Mouse (Mus musculus) C2C12 (cell line): ENCODE measurements around the gene Gjc1. TPM values are rescaled to one million over a fixed set of nuclear protein-coding genes. Genes with fewer than 3 reads are reported as not detected.

Experiments used
- H3K27me3 ChIP-seq: one replicate; pipeline ENCODE4 v1.6.1; 2011; ENCODE audit not compliant: control insufficient read depth, insufficient read depth, insufficient read length
- H3K36me3 ChIP-seq: one replicate; pipeline ENCODE4 v1.6.1; 2011; ENCODE audit not compliant: control insufficient read depth, insufficient read depth
- H3K4me3 ChIP-seq: one replicate; pipeline ENCODE4 v1.5.1; 2011; ENCODE audit warnings: mild to moderate bottlenecking, control low read depth; ENCODE audit not compliant: poor library complexity, insufficient read depth, severe bottlenecking
- H3K79me2 ChIP-seq: one replicate; pipeline ENCODE4 v1.6.1; 2011; ENCODE audit not compliant: control insufficient read depth, insufficient read depth
- H3K79me3 ChIP-seq: one replicate; pipeline ENCODE4 v1.6.1; 2011; ENCODE audit warnings: low read depth, control low read depth
- H3ac ChIP-seq: one replicate; pipeline ENCODE3; 2011; ENCODE audit warnings: low read depth; ENCODE audit not compliant: control insufficient read depth, insufficient read length
- CEBPB ChIP-seq: IDR thresholded peaks from one replicate; pipeline ENCODE4 v1.6.1; 2011; ENCODE audit warnings: low read depth, mild to moderate bottlenecking, control low read depth, moderate library complexity
- CTCF ChIP-seq: IDR thresholded peaks from one replicate; pipeline ENCODE4 v1.5.1; 2011; ENCODE audit not compliant: control insufficient read depth, insufficient read depth, insufficient read length
- FOSL1 ChIP-seq: IDR thresholded peaks from one replicate; pipeline ENCODE4 v1.8.0; 2011; ENCODE audit warnings: mild to moderate bottlenecking, low read length; ENCODE audit not compliant: poor library complexity, insufficient read depth, severe bottlenecking
- MAX ChIP-seq: IDR thresholded peaks from one replicate; pipeline ENCODE4 v1.6.1; 2011; ENCODE audit warnings: mild to moderate bottlenecking, control low read depth
- MYOD1 ChIP-seq: IDR thresholded peaks from one replicate; pipeline ENCODE4 v1.6.1; 2011; ENCODE audit warnings: low read depth; ENCODE audit not compliant: control insufficient read depth, insufficient read length
- MYOG ChIP-seq: IDR thresholded peaks from one replicate; pipeline ENCODE4 v1.6.1; 2011; ENCODE audit not compliant: control insufficient read depth, insufficient read length; ENCODE audit errors: extremely low read depth
- USF1 ChIP-seq: IDR thresholded peaks from one replicate; pipeline ENCODE4 v1.6.1; 2011; ENCODE audit warnings: low read depth, mild to moderate bottlenecking, control low read depth, moderate library complexity
- polyA plus RNA-seq: library from polyadenylated mRNA; unstranded; fragments of >200 nt; fragmentation: generic; extraction: Trizol; gene quantifications from one replicate; pipeline ENCODE4 v1.2.1, GENCODE M21; 2012; ENCODE audit warnings: missing spikeins

Gene Gjc1
- polyA plus RNA-seq, 1 experiment, result 20.7 TPM

DNA sequence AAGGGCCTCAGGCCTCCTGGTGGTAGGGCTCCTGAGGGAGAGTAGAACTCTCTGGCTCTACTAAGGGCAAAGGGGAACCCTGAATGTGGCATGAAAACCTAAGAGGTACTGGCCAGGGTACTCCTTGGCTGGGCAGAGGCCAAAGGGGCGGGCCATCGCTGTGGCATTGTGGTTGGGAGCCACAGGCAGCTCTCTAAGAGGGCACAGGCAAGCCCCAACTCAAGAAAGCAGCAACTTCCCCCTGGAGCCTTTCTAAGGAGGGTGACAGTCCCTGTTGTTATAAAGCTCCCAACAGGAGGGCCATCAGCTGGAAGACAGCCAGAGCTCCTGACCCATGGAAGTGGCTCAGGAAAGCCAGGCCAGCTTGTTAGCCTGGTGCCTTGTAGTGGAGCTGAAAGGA, 60.5 kb downstream of the Gjc1 start:
- Histone ChIP-seq H3K79me3 (no peaks in the 10 kb centered on the region), H3K27me3 (peaks cover 20% of the 10 kb centered on the region), H3ac (no peak overlapping the region), H3K4me3 (no peak overlapping the region), H3K36me3 (no peaks in the 10 kb centered on the region), H3K79me2 (no peaks in the 10 kb centered on the region)
- TF ChIP-seq FOSL1 (no peak), MAX (no peak), CEBPB (no peak), MYOD1 (no peak), USF1 (no peak), MYOG (no peak), CTCF (no peak)

DNA sequence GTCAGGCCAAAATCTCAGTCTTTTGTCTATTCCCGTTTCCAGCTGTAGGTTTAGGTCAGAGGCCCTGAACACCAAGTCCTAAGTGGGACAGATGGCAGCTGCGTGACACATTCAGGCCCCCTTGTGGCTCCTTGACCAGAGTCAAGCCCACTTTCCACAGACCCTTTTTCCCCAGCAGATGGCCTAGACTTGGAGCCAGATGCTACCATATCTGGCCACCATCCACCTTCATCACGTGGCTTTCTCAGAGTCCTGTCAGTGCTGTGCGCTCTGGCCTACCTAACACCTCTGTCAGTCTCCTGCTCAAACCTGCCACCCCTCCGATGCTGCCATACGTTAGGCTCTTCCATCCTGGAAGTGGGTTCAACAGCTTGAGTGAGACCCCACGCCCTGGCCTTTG, 64.1 kb downstream of the Gjc1 start:
- Histone ChIP-seq H3K79me2 (no peaks in the 10 kb centered on the region), H3K79me3 (no peaks in the 10 kb centered on the region), H3ac (no peak overlapping the region), H3K36me3 (no peaks in the 10 kb centered on the region), H3K4me3 (no peak overlapping the region), H3K27me3 (peaks cover 3% of the 10 kb centered on the region)
- no peak for TF ChIP-seq CTCF
- no peak for TF ChIP-seq MYOD1
- no peak for TF ChIP-seq FOSL1
- TF ChIP-seq USF1, result no peak
- no peak for TF ChIP-seq CEBPB
- TF ChIP-seq MYOG, result no peak

DNA sequence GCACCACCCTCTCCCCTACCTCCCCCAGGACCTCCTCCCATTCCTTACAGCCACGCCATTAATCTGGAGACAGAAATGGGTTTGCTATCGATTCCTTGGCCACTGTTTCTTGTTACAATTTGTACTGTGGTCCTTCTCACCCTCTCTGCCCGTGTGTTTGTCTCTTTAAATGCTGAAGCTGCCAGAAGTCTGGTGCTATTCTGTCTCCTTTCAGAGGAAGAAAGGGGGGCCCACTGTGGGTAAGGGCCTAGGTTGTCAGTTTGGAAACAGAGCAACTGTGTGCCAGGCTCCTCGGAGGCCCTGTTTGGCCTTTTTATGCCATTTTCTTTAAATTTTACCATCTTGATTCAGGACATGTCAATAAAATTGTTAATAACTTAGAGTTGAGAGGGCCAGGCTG, 65.1 kb downstream of the Gjc1 start:
- no peak overlapping the region for H3K4me3 ChIP-seq
- no peaks in the 10 kb centered on the region for H3K36me3 ChIP-seq
- H3K79me3 ChIP-seq, result no peaks in the 10 kb centered on the region
- H3ac ChIP-seq, result no peak overlapping the region
- no peak for TF ChIP-seq USF1
- no peak for TF ChIP-seq FOSL1
- no peak for TF ChIP-seq MAX
- no peak for TF ChIP-seq CEBPB
- no peak for TF ChIP-seq MYOG
- no peak for TF ChIP-seq CTCF
- TF ChIP-seq MYOD1, result no peak
- H3K27me3 ChIP-seq, result peaks cover 3% of the 10 kb centered on the region
- no peaks in the 10 kb centered on the region for H3K79me2 ChIP-seq

DNA sequence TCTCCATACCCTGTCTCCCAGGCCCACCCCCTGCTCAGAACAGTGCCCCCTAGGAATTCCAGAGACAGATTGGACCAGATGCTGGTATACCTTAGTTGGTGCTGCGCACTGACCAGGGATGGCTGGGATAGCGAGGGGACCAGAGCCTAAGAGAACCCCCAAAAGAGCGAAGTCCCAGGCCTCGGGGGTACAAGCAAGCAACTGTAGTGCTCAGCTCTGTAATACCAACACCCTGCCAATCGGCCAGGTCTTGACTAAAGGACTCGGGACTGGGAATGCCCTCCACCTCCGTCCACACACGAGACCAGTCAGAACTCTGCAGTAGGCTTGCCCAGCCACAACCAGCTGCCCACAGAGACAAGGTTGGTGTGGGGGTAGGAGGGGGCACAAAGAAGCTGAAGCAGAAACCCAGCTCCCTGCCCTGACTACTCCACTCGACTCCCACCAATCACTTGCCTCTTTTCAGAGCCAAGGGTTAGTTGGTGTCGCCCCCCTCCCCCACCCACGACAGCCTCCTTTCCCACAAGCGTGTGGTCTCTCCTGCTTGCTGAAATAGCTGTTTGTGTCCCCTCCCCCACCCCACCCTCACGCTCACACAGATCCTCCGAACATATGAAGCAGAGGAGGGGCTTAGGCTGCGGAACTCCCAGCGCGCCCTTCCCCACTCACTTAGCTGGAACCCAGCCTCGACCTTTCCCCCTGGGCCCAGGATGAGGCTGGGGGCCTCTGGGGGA, 65.7 kb downstream of the Gjc1 start:
- Histone ChIP-seq H3K79me2 (no peaks in the 10 kb centered on the region), H3K36me3 (no peaks in the 10 kb centered on the region), H3K79me3 (no peaks in the 10 kb centered on the region), H3K27me3 (peaks cover 3% of the 10 kb centered on the region), H3ac (no peak overlapping the region), H3K4me3 (no peak overlapping the region)
- TF ChIP-seq MYOD1 (no peak), MYOG (no peak), CEBPB (no peak), CTCF (no peak), USF1 (no peak), MAX (no peak), FOSL1 (no peak)

DNA sequence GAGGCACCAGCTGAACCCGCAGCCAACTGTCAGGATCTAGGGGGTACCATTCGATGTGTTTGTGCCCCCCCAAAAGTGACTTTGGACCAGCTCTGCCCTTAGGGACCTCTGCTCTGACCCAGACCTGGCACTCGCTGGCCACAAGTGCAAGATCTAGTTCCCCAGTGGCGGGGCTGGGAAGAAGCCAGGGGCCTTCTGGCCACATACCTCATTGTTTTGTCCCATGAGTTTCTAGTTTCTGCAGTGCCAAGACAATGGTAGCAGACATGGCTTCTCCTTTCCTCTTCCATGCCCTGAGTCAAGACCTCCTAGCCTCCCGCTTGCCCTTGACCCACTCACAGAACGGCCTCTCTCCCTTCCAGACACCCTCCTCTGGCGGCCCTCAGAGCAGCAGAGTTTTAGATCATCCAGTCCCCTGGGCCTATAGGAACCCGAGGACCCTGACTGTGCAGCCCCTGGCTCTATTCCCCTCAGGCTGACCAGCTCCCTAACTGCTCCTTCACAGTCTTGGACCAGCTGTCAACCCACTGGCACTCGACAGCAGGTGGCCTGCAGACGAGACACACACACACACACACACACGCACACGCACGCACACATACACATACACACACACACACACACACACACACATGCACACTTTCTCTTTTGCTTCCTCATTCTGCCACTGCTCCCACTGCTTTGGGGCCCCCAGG, 66.5 kb downstream of the Gjc1 start:
- Histone ChIP-seq H3K27me3 (peaks cover 3% of the 10 kb centered on the region), H3K79me2 (no peaks in the 10 kb centered on the region), H3K4me3 (no peak overlapping the region), H3ac (no peak overlapping the region), H3K79me3 (no peaks in the 10 kb centered on the region), H3K36me3 (no peaks in the 10 kb centered on the region)
- TF ChIP-seq FOSL1 (no peak), CEBPB (no peak), CTCF (no peak), MAX (no peak), USF1 (no peak), MYOD1 (no peak), MYOG (no peak)

DNA sequence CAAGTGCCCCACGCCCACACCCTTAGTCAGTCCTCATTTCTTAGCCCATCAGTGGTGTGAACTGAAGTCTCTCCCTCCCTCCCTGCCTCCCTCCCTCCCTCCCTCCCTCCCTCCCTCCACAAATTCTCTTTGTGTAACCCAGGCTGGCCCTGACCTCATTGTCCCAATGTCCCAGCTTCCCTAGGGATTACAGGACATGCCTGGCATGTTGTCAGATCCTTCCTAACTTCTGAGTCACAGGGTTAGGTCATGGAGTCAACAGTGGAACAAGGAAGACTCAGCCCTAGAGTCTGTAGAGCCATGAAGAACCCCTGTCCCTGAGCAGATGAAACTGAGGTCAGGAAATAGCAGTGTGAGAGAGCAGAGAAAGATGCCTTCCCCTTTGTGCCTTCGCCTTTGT, 69.8 kb downstream of the Gjc1 start:
- no peak overlapping the region for H3ac ChIP-seq
- no peak overlapping the region for H3K4me3 ChIP-seq
- no peaks in the 10 kb centered on the region for H3K79me2 ChIP-seq
- peaks cover 3% of the 10 kb centered on the region for H3K27me3 ChIP-seq
- no peaks in the 10 kb centered on the region for H3K36me3 ChIP-seq
- H3K79me3 ChIP-seq, result no peaks in the 10 kb centered on the region
- no peak for TF ChIP-seq CTCF
- no peak for TF ChIP-seq MYOD1
- no peak for TF ChIP-seq FOSL1
- no peak for TF ChIP-seq MYOG

Other genes starting within 250 kb of the Gjc1 start
- 0.26 TPM for gene Gm11627, start 240.2 kb downstream of the Gjc1 start, polyA plus RNA-seq
- gene Fzd2, start 215.3 kb downstream of the Gjc1 start, polyA plus RNA-seq, result 42.1 TPM
- gene Meioc, start 156.0 kb downstream of the Gjc1 start, polyA plus RNA-seq, result not detected
- 18.6 TPM for gene Ccdc43, start 121.9 kb downstream of the Gjc1 start, polyA plus RNA-seq
- 0.41 TPM for gene Adam11, start 58.3 kb downstream of the Gjc1 start, polyA plus RNA-seq
- gene Higd1b, start 16.1 kb upstream of the Gjc1 start, polyA plus RNA-seq, result not detected
- gene Eftud2, start 61.3 kb upstream of the Gjc1 start, polyA plus RNA-seq, result 190 TPM
- gene Ccdc103, start 61.5 kb upstream of the Gjc1 start, polyA plus RNA-seq, result 0.59 TPM
- 0.05 TPM for gene Fam187a, start 65.5 kb upstream of the Gjc1 start, polyA plus RNA-seq
- gene Gfap, start 81.2 kb upstream of the Gjc1 start, polyA plus RNA-seq, result 0.02 TPM
- 44.9 TPM for gene Kif18b, start 105.4 kb upstream of the Gjc1 start, polyA plus RNA-seq
- 0.87 TPM for gene C1ql1, start 127.0 kb upstream of the Gjc1 start, polyA plus RNA-seq
- gene Nmt1, start 208.5 kb upstream of the Gjc1 start, polyA plus RNA-seq, result 64.9 TPM
- gene Dcakd, start 208.6 kb upstream of the Gjc1 start, polyA plus RNA-seq, result 185 TPM